Mouse (Mus musculus) CD4-positive, CD25-positive, alpha-beta regulatory T cell, adult 4 months (primary cell): ENCODE data around the gene Vmn1r39. TPM values are rescaled to one million over a fixed set of nuclear protein-coding genes. Genes with fewer than 3 reads are reported as not detected.
"Not testable (repeated sequence)": the region's sequence is repeated elsewhere in the genome, so short reads cannot be mapped to it uniquely, and the experiment has no call there.

Source experiments
- ATAC-seq: one replicate; pipeline ENCODE4 v1.8.0; 2017
- polyA plus RNA-seq, 2 experiments: library from polyadenylated mRNA; unstranded; fragments of 100-300 nt; shearing (Covaris generic); gene quantifications; one replicate each; pipeline ENCODE4 v1.2.1; 2017

The Vmn1r39 gene
- not detected for polyA plus RNA-seq

- no peak for ATAC-seq
These were observed at the start of gene Vmn1r39 for GRCm38 (mm10) chr6:66810509-66810908. Vmn1r39 (minus strand) TSS chr6:66810609.

GRCm38 (mm10) chr6:66859391-66859790 lies 49.0 kb upstream of the Vmn1r39 start:
- no peak for ATAC-seq

DNA sequence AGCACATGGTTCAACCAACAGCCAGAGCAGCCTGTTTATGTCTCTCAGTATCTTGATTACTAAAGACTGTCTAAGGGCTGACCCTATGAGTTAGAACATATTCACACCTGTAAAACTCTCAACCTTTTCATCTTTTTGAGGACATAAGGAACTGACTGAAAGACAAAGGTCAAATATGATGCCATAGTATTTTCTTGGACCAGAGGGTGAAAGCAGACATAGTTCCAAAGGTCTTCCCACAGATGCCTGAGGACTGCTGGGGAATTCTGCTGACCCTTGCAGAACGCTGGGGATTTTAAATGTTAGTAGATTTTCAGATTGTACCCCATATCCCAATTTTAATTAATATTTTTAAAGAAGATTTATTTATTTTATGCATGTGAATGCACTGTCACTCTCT lies 47.9 kb upstream of the Vmn1r39 start:
- no peak for ATAC-seq

- no peak for ATAC-seq
These were observed 45.8 kb upstream of the Vmn1r39 start for GRCm38 (mm10) chr6:66856236-66856635.

DNA sequence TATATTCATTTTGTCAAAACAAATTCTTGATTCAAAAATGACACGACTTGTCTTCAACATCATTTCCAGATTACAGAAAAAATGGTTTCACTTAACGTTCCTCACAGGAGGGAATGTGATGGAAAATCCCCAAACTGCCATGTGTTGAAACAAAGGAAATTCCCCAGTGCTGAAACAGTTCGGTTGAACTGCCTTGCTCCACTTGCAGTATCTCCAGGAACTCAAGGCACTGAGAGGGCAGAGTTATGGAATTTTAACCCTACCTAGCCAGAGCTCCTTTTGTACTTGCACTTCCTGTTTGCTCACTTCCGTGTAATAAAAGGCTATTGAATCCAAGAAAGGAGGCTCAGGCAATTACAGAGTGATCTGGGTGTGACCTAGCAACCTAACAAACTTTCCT lies 38.5 kb upstream of the Vmn1r39 start:
- no peak for ATAC-seq

DNA sequence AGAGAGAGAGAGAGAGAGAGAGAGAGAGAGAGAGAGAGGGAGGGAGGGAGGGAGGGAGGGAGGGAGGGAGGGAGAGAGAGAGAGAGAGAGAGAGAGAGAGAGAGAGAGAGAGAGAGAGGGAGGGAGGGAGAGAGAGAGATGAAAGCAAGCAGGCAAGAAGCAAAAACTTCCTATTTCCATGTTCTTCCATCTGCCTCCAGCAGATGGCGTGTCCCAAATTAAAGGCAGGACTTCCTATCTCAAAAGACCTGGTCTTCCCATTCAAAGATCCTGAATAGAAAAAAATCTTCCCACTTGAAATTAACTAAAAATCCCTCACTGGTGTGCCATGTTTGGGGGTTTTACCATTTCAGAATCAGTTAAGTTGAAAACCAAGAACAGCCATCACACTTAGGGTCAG lies 30.2 kb upstream of the Vmn1r39 start:
- peak; percentile 51 for ATAC-seq

GRCm38 (mm10) chr6:66836932-66837331 lies 26.5 kb upstream of the Vmn1r39 start:
- no peak for ATAC-seq

DNA sequence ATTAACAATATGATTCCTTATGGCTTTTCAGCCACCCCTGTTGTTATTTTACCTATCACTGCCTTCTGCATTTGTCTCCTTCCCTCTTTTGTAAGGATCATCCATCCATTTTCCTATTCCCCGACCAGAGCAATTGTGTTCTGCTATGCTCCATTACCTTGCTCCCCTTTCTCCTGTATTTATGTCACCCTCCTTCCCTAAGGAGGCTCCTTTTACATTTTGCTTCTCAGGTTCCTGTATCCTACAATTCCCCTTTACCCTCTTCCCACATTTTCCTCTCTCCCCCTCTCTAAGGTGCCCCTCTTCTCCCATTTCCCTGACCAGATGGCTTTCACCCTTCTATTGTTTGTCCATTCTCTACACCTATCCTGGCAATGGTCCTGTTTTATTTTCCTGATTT lies 4.1 kb downstream of the Vmn1r39 start:
- no peak for ATAC-seq

DNA sequence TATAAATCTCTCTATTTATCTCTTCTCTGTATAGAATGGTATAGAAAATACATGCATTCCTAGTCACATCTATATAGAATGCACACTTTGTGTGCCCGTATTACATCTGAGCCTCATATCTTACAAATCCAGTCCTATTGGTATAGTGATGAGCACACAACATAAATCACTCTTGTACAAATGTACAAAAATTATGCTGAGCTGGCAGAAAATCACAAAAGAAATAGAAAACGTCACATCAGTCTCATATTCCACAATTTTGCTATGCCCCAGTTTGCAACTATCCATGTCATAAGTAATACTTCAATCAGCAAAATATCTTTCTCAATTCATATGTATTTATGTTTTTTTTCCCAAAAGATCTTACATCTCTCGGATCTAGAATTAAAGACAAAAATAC lies 4.7 kb downstream of the Vmn1r39 start:
- no peak for ATAC-seq

DNA sequence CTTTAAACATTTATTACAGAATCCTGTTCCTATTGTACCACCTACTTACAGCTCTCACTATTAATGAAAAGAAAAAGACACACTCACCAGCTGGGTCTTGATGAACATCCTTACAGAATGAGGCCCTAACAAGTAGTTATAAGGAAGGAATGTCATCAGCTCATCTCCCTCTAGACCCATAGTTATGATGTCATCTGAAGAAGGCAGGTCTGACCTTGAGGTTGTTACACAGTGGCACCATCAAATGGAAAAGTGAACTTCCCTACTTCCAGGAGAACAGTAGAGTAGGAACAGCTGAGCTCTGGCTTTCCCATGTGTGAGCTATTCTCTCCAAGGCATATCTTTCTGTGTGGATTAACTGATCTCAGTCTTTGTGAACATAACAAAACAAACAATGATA lies 27.9 kb downstream of the Vmn1r39 start, which contains the start of gene Vmn1r38:
Gene Vmn1r38, minus strand, starts transcription at position 101 of the 400 bp plus-strand sequence.
- not testable (repeated sequence) for ATAC-seq

Other genes with a start within 250 kb of the Vmn1r39 start
- gene Vmn1r33, start 192.3 kb downstream of the Vmn1r39 start, polyA plus RNA-seq: not detected
- not detected for gene Vmn1r34, start 166.7 kb downstream of the Vmn1r39 start, polyA plus RNA-seq
- gene Vmn1r35, start 124.7 kb downstream of the Vmn1r39 start, polyA plus RNA-seq: not detected
- not detected for gene Vmn1r36, start 91.4 kb downstream of the Vmn1r39 start, polyA plus RNA-seq
- not detected for gene Vmn1r37, start 81.2 kb downstream of the Vmn1r39 start, polyA plus RNA-seq
- not detected for gene Vmn1r38, start 28.0 kb downstream of the Vmn1r39 start, polyA plus RNA-seq
- gene Gng12, start 85.8 kb upstream of the Vmn1r39 start, polyA plus RNA-seq: 10 to 100 TPM; 15.8 to 21.0 TPM
- 1 to 10 TPM; 5.0 to 9.6 TPM for gene Gadd45a, start 226.8 kb upstream of the Vmn1r39 start, polyA plus RNA-seq